Mouse (Mus musculus) embryo, embryonic 10 days (tissue): ENCODE results near the gene Sgk2.

Source experiments
- DNase-seq: peaks from one replicate; pipeline ENCODE4 v3.0.0-alpha.2; 2015; ENCODE audit warnings: low spot score

The Sgk2 gene

DNA sequence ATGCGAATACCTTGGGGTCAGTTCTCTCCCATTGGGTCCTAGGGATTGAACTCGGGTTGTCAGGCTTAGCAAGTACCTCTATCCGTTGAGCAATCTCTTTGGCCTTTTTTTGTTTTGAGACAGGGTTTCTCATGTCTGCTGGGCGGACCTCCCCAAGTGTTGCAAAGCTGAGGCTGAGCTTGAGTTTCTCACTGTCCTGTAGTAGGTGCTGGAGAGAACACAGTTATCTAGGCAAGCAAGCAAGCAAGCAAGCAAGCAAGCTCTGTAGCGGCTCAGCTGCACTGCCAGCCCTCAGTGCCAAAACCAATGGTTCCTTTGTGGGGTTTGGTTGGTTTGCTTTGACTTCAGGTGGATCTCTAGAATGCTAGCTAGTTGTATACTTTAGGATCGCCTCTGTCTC lies 73.5 kb downstream of the Sgk2 start:
- no peak for DNase-seq

DNA sequence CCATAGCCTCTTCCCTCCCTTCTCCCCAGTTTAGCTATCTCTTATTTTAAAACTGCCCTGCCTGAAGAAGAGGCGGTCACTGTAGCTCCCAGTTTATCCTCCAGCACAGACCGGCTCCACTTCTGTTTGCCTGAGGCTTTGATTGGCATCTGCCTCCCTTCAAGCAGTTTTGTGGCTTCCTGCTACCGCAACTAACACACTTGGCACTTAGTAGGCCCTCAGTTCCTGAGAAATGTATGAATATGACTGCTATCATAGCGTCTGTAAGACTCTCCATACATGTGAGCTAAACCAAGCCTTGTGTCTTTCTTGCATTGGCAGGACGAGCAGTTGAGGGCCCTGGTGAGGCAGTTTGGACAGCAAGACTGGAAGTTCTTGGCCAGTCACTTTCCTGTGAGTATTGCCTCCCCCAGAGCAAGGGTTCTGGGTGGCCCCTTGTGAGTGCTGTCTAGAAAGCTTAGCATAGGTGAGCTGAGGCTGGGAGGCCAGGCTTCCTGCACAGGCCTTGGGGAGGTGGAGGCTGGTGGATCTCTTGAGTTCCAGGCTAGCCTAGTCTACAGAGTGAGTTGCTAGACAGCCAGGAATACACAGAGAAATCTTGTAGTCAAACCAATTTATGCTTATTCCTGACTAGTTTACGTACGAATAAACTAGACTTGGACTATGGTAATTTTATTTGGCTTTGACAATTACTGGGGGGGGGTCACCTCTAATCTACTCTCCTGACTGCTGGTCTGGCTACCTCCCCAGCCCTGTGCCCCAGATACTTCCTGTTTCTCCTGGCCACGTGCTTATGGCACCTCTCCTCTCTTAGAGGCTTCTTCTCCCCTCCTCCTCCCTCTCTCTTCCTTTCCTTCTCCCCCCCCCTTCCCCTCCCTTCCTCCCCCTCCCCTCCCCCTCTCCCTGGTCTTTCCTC lies 74.3 kb downstream of the Sgk2 start:
- no peak for DNase-seq

DNA sequence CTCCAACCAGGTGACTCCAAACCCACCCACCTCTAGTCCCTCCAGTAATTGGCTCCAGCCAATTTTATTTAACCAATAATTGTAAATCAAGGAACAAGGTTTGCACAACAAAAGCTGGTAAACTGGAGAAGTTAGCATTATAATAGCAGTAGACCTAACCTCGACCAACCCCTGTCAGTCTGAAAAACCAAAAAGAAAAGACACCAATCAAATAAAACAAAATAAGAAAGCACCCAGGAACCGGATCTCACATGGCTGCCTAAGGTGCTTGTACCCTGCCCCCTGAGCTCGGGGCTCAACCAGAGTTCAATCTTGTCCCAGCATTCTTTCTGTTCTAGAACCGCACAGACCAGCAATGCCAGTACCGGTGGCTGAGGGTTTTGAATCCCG lies 75.0 kb downstream of the Sgk2 start:
- no peak for DNase-seq
